Mouse (Mus musculus) midbrain, postnatal 0 days (tissue): Measurements from ENCODE around the gene Gga3. TPM values are rescaled to one million over a fixed set of nuclear protein-coding genes. Genes with fewer than 3 reads are reported as not detected.

ENCODE experiments used
- ATAC-seq: fragments of 200-750 bp; cut with Nextera tagmentation; 2 replicates; pipeline ENCODE4 v1.8.0; 2017; ENCODE audit warnings: moderate number of reproducible peaks, mild to moderate bottlenecking, moderate TSS enrichment, moderate library complexity; ENCODE audit not compliant: low FRiP score
- DNase-seq: peaks from one replicate; pipeline ENCODE4 v3.0.0-alpha.2; 2015; ENCODE audit warnings: low spot score
- H3K27ac ChIP-seq: fragments of 300-500 bp; sonication (generic); 2 replicates; pipeline ENCODE4 v1.5.1; 2014; ENCODE audit warnings: low read depth, mild to moderate bottlenecking, low read length, mixed read lengths
- H3K27me3 ChIP-seq: fragments of 300-500 bp; sonication (generic); 2 replicates; pipeline ENCODE4 v1.6.1; 2014; ENCODE audit warnings: low read length, control low read depth, mixed read lengths; ENCODE audit not compliant: insufficient read depth
- H3K36me3 ChIP-seq: fragments of 300-500 bp; sonication (generic); 2 replicates; pipeline ENCODE4 v1.6.1; 2014; ENCODE audit warnings: low read length, control low read depth, mixed read lengths; ENCODE audit not compliant: insufficient read depth
- H3K4me1 ChIP-seq: fragments of 300-500 bp; sonication (generic); 2 replicates; pipeline ENCODE4 v1.6.1; 2014; ENCODE audit warnings: mild to moderate bottlenecking, control low read depth, antibody characterized with exemption, low read length, mixed read lengths; ENCODE audit not compliant: insufficient read depth
- H3K4me2 ChIP-seq: fragments of 300-500 bp; sonication (generic); 2 replicates; pipeline ENCODE4 v1.6.1; 2014; ENCODE audit warnings: low read depth, mild to moderate bottlenecking, low read length, mixed read lengths; ENCODE audit not compliant: poor library complexity, severe bottlenecking
- H3K4me3 ChIP-seq: fragments of 300-500 bp; sonication (generic); 2 replicates; pipeline ENCODE4 v1.5.1; 2014; ENCODE audit warnings: low read depth, mild to moderate bottlenecking, low read length, moderate library complexity
- H3K9ac ChIP-seq: fragments of 300-500 bp; sonication (generic); replicated peaks from 2 replicates; pipeline ENCODE4 v1.6.1; 2014; ENCODE audit warnings: mild to moderate bottlenecking, low read length, moderate library complexity, mixed read lengths; ENCODE audit not compliant: poor library complexity, severe bottlenecking
- H3K9me3 ChIP-seq: fragments of 300-500 bp; sonication (generic); 2 replicates; pipeline ENCODE4 v1.6.1; 2016; ENCODE audit warnings: low read length, control low read depth
- CTCF ChIP-seq: IDR thresholded peaks from 2 replicates; pipeline ENCODE4 v1.5.1; 2016; ENCODE audit warnings: antibody characterized with exemption, mild to moderate bottlenecking
- WGBS: fragments of 180-500 bp; shearing (Covaris S2); extraction: QIAGEN DNeasy Blood & Tissue Kit; methylation state at CpG from one replicate; pipeline ENCODE4 v1.1.7; 2014; 5-methylcytosine and 5-hydroxymethylcytosine counted together
- polyA plus RNA-seq: library from polyadenylated mRNA; unstranded; fragments of >200 nt; fragmentation: Nextera tagmentation; extraction: Ambion mirVana; gene quantifications from 2 replicates; pipeline ENCODE4 v1.2.1, GENCODE M21; 2015
- total RNA-seq: library from RNA; depleted of rRNA; stranded (reverse); fragments of >200 nt; gene quantifications from 2 replicates; pipeline ENCODE4 v1.2.3, GENCODE M21; 2014; rRNA removed

Gene Gga3
- total and polyA plus RNA-seq, 2 experiments from 2014 or later = 20.5 to 34.5 TPM

DNA sequence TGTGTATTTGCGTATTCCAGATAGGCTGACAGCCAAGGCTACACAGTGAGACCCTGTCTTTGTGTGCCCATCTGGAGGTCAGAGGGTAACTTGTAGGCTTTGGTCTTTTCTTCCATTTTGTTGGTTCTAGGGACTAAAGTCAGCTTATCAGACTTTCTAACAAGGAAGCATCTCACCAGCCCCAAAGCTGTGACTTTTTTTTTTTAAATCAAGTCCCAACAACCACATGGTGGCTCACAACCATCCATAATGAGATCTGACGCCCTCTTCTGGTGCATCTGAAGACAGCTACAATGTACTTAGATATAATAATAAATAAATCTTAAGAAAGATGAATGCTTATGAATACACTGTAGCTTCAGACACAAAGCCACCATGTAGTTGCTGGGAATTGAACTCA is 65.8 kb downstream of the Gga3 start:
- no peaks in the 10 kb centered on the region for H3K27me3 ChIP-seq
- H3K4me3 ChIP-seq = no peak overlapping the region
- no peak overlapping the region for H3K9ac ChIP-seq
- H3K27ac ChIP-seq = no peak overlapping the region
- no peak overlapping the region for H3K4me2 ChIP-seq
- TF ChIP-seq CTCF = no peak
- H3K9me3 ChIP-seq = no peaks in the 10 kb centered on the region
- no peak for ATAC-seq
- DNase-seq = no peak
- H3K4me1 ChIP-seq = 0 out of 2 replicates have a peak, but pooled peaks cover 4% of the 10 kb centered on the region
- WGBS = 62% methylated on average over 2 of the region's 2 CpGs
- no peaks in the 10 kb centered on the region for H3K36me3 ChIP-seq

DNA sequence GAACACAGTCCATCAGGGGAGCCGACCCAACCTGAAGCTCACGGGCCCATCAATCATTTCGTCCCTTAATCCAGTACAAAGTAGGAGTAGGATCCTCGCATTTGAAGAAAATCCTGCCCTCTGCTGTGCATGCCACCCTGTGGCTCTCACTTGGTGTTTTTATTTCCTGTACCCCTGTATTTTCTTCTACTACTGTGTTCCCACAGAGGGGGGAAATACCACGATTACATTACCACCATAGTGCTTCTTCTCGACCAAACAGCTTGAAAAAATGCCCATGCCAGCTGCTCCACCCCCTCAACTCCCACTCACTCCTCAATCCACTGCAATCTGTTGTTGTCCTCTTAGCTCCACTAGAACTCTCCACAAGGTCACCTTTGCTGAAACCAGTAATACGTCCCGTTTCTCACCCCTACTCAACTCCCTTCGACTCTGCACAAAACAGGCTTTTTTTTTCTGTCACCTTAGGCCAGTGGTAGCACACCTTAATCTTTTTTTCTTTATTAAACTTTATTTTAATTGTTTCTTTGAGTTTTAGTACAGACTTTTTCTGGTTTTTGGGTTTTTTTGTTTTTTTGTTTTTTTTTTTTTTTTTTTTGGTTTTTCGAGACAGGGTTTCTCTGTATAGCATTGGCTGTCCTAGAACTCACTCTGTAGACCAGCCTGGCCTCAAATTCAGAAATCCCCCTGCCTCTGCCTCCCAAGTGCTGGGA is 66.8 kb downstream of the Gga3 start:
- Histone ChIP-seq H3K36me3 (0 out of 2 replicates have a peak, but pooled peaks cover 5% of the 10 kb centered on the region), H3K9ac (0 out of 2 replicates have a peak overlapping the region, but pooled peaks have one; percentile 15), H3K4me3 (peak overlapping the region; percentile 76), H3K9me3 (no peaks in the 10 kb centered on the region), H3K27ac (peak overlapping the region; percentile 99), H3K4me2 (peak overlapping the region; percentile 46), H3K4me1 (0 out of 2 replicates have a peak, but pooled peaks cover 4% of the 10 kb centered on the region), H3K27me3 (no peaks in the 10 kb centered on the region)
- WGBS = 78% methylated on average over 10 of the region's 10 CpGs
- ATAC-seq (no peak), DNase-seq (peak; percentile 10)
- TF ChIP-seq CTCF = no peak; the same call in 1 of the 2 replicates

DNA sequence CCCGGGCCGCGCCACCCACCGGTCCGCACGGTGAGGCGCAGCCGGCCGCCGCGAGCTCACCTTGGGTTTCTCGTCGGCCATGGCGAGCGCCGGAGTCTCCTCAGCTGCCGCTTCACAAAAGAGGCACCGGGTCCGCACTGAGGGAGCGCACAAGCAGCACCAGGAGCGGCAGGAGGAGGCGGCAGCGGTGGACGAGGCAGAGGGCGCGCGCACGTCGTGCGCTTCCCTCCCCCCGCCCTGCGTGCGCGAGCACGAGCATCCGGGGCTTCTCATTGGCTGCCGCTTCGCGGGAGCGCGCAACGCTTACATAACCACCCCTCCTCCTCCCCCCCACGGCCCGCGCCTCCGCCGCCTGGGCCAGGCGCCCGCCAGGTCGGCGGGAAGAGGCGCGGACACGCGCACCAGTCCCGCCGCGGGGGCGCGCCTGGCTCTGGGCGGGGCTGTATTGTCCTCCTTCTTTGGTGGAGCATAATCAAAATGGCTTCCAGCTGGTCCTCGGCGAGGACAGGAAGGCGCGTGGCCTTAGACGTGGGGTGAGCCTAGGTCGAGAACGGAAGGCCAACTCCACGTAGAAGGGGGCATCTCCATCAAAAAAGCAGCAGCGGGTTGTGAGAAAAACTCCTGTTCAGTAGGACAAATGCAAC is 67.7 kb downstream of the Gga3 start, which contains the start of gene Sumo2:
Gene Sumo2 (minus strand): TSS at position 239 of the 644 bp plus-strand sequence.
- under 1% methylated on average over 34 of the region's 70 CpGs for WGBS
- TF ChIP-seq CTCF = no peak
- H3K27ac ChIP-seq = peak within 1 kb of the TSS; percentile 99
- 0 out of 2 replicates have a peak, but pooled peaks cover 4% of the 10 kb centered on the region for H3K4me1 ChIP-seq
- peak within 1 kb of the TSS; percentile 76 for H3K4me3 ChIP-seq
- no peaks in the 10 kb centered on the region for H3K9me3 ChIP-seq
- H3K9ac ChIP-seq = peak within 1 kb of the TSS; percentile 90
- ATAC-seq (peak; percentile 92), DNase-seq (peak; percentile 98)
- H3K36me3 ChIP-seq = 0 out of 2 replicates have a peak, but pooled peaks cover 5% of the 10 kb centered on the region
- peak within 1 kb of the TSS; percentile 77 for H3K4me2 ChIP-seq
- H3K27me3 ChIP-seq = no peaks in the 10 kb centered on the region

- H3K4me2 ChIP-seq = peak overlapping the region; percentile 77
- no peaks in the 10 kb centered on the region for H3K27me3 ChIP-seq
- H3K36me3 ChIP-seq = 0 out of 2 replicates have a peak, but pooled peaks cover 5% of the 10 kb centered on the region
- H3K9me3 ChIP-seq = no peaks in the 10 kb centered on the region
- DNase-seq (peak; percentile 84), ATAC-seq (peak; percentile 75)
- TF ChIP-seq CTCF = no peak
- WGBS = 2% methylated on average over 42 of the region's 84 CpGs
- 0 out of 2 replicates have a peak, but pooled peaks cover 4% of the 10 kb centered on the region for H3K4me1 ChIP-seq
- H3K4me3 ChIP-seq = peak overlapping the region; percentile 76
- H3K9ac ChIP-seq = peak overlapping the region; percentile 90
- peak overlapping the region; percentile 99 for H3K27ac ChIP-seq
These were observed 68.3 kb downstream of the Gga3 start for GRCm38 (mm10) chr11:115535401-115536037.

DNA sequence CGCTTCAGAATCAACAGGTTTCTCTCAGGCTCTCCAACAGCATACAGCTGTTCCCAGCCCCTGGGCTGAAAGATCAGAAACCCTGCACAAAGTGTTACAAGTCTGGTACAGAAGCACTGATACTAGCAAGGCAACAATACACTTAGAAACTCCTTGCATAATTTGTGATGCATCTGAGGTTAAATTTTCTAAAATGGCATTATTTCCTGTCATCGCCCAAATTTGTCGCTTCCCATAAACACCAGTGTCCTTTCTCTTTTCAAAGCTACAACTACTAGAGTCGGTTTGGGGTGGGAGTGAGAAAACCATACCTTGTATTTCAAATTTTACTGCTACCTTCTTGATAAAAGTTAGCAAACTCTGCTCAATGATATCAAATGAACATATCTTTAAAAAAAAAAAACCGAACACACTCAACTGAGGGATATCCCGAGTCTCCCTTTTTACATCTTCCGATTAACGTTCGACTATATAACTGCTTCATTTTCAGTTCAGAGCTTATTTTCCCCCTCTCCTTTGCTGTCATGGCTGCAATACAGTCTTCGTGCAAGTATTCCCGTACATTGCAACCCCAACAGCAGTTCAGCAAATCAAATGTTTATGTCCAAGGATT is 69.0 kb downstream of the Gga3 start:
- H3K27me3 ChIP-seq = no peaks in the 10 kb centered on the region
- H3K9me3 ChIP-seq = no peaks in the 10 kb centered on the region
- H3K9ac ChIP-seq = peak overlapping the region; percentile 90
- peak overlapping the region; percentile 99 for H3K27ac ChIP-seq
- 5% methylated on average over 11 of the region's 11 CpGs for WGBS
- no peak for ATAC-seq
- TF ChIP-seq CTCF = no peak
- 0 out of 2 replicates have a peak, but pooled peaks cover 5% of the 10 kb centered on the region for H3K36me3 ChIP-seq
- H3K4me3 ChIP-seq = peak overlapping the region; percentile 76
- H3K4me1 ChIP-seq = 0 out of 2 replicates have a peak, but pooled peaks cover 4% of the 10 kb centered on the region
- H3K4me2 ChIP-seq = peak overlapping the region; percentile 77
- DNase-seq = no peak

Other genes starting within 250 kb of the Gga3 start
- 96.0 and 106 TPM in 2 replicates for gene Hid1, start 236.3 kb downstream of the Gga3 start, total RNA-seq
- 65.6 TPM in 2 replicates for gene Hid1, start 236.3 kb downstream of the Gga3 start, polyA plus RNA-seq
- gene Cdr2l, start 222.1 kb downstream of the Gga3 start, total RNA-seq = 66.0 and 68.8 TPM in 2 replicates
- gene Cdr2l, start 222.1 kb downstream of the Gga3 start, polyA plus RNA-seq = 16.0 and 17.2 TPM in 2 replicates
- 69.2 and 78.1 TPM in 2 replicates for gene Mrpl58, start 200.3 kb downstream of the Gga3 start, total RNA-seq
- gene Mrpl58, start 200.3 kb downstream of the Gga3 start, polyA plus RNA-seq = 187 and 201 TPM in 2 replicates
- 319 and 329 TPM in 2 replicates for gene Atp5h, start 184.1 kb downstream of the Gga3 start, total RNA-seq
- 934 and 951 TPM in 2 replicates for gene Atp5h, start 184.1 kb downstream of the Gga3 start, polyA plus RNA-seq
- gene Kctd2, start 183.9 kb downstream of the Gga3 start, total RNA-seq = 22.1 and 27.4 TPM in 2 replicates
- 27.7 and 29.4 TPM in 2 replicates for gene Kctd2, start 183.9 kb downstream of the Gga3 start, polyA plus RNA-seq
- gene Trim80, start 163.5 kb downstream of the Gga3 start, total RNA-seq = 0.44 TPM in 1 of 2 replicates, not detected in the other
- gene Trim80, start 163.5 kb downstream of the Gga3 start, polyA plus RNA-seq = not detected in 2 replicates
- gene Slc16a5, start 141.6 kb downstream of the Gga3 start, total RNA-seq = not detected in 2 replicates
- gene Slc16a5, start 141.6 kb downstream of the Gga3 start, polyA plus RNA-seq = 0.21 and 0.23 TPM in 2 replicates
- gene Armc7, start 128.4 kb downstream of the Gga3 start, total RNA-seq = 9.0 and 14.0 TPM in 2 replicates
- 12.9 and 13.4 TPM in 2 replicates for gene Armc7, start 128.4 kb downstream of the Gga3 start, polyA plus RNA-seq
- gene Nt5c, start 112.2 kb downstream of the Gga3 start, total RNA-seq = 85.3 and 91.1 TPM in 2 replicates
- 131 and 133 TPM in 2 replicates for gene Nt5c, start 112.2 kb downstream of the Gga3 start, polyA plus RNA-seq
- gene Jpt1, start 89.7 kb downstream of the Gga3 start, total RNA-seq = 744 and 761 TPM in 2 replicates
- 1,252 and 1,259 TPM in 2 replicates for gene Jpt1, start 89.7 kb downstream of the Gga3 start, polyA plus RNA-seq
- 543 and 643 TPM in 2 replicates for gene Sumo2, start 67.8 kb downstream of the Gga3 start, total RNA-seq
- 972 and 1,028 TPM in 2 replicates for gene Sumo2, start 67.8 kb downstream of the Gga3 start, polyA plus RNA-seq
- 49.5 and 59.5 TPM in 2 replicates for gene Nup85, start 39.6 kb downstream of the Gga3 start, total RNA-seq
- 75.6 and 80.3 TPM in 2 replicates for gene Nup85, start 39.6 kb downstream of the Gga3 start, polyA plus RNA-seq
- 37.9 and 39.6 TPM in 2 replicates for gene Mrps7, start 126 bp downstream of the Gga3 start, total RNA-seq
- gene Mrps7, start 126 bp downstream of the Gga3 start, polyA plus RNA-seq = 77.8 and 81.8 TPM in 2 replicates
- gene Mif4gd, start 8.9 kb upstream of the Gga3 start, total RNA-seq = 13.6 and 13.7 TPM in 2 replicates
- 15.7 and 17.7 TPM in 2 replicates for gene Mif4gd, start 8.9 kb upstream of the Gga3 start, polyA plus RNA-seq
- 33.7 and 35.7 TPM in 2 replicates for gene Slc25a19, start 24.2 kb upstream of the Gga3 start, total RNA-seq
- gene Slc25a19, start 24.2 kb upstream of the Gga3 start, polyA plus RNA-seq = 44.9 and 49.6 TPM in 2 replicates
- gene Grb2, start 104.5 kb upstream of the Gga3 start, total RNA-seq = 85.8 and 87.0 TPM in 2 replicates
- 153 and 158 TPM in 2 replicates for gene Grb2, start 104.5 kb upstream of the Gga3 start, polyA plus RNA-seq
- 26.5 and 32.7 TPM in 2 replicates for gene Tmem94, start 161.4 kb upstream of the Gga3 start, total RNA-seq
- 14.6 and 15.9 TPM in 2 replicates for gene Tmem94, start 161.4 kb upstream of the Gga3 start, polyA plus RNA-seq
- gene Caskin2, start 209.6 kb upstream of the Gga3 start, total RNA-seq = 18.5 and 27.9 TPM in 2 replicates
- gene Caskin2, start 209.6 kb upstream of the Gga3 start, polyA plus RNA-seq = 7.2 and 8.3 TPM in 2 replicates
- 25.0 and 27.7 TPM in 2 replicates for gene Tsen54, start 210.7 kb upstream of the Gga3 start, total RNA-seq
- 14.8 and 15.5 TPM in 2 replicates for gene Tsen54, start 210.7 kb upstream of the Gga3 start, polyA plus RNA-seq
- gene Llgl2, start 220.0 kb upstream of the Gga3 start, total RNA-seq = 0.99 and 1.0 TPM in 2 replicates
- gene Llgl2, start 220.0 kb upstream of the Gga3 start, polyA plus RNA-seq = 0.51 and 0.81 TPM in 2 replicates